Mouse (Mus musculus): ENCODE data around the gene Itk. TPM values are rescaled to one million over a fixed set of nuclear protein-coding genes. Genes with fewer than 3 reads are reported as not detected.
A peak's percentile ranks its signal among the peaks of the same experiment; 100 is the strongest.

The Itk gene
- polyA plus RNA-seq, 1 experiment from 2014 or later: not detected

DNA sequence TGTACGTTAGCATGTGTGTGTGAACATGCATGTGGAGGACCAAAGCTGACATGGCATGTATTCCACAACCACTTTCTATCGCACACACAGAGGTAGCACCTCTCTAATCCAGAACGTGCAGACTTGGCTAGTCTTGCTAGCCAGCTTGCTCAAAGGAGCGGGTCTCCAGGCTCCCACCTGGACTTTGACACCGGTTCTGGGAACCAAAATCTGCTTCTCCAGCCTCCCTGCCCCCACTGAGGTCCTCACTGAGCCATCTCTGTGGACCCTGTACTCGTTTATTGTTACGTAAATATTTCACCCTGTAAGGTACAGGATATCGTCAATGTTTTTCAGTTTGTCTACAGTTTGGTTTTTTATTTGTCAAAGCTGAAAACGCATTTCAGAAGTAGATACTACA is 86.8 kb downstream of the Itk start:
- 90% methylated on average over 9 of the region's 9 CpGs for WGBS
- Histone ChIP-seq H3K4me3 (ENCODE audit: low read depth, low read length) (no peak overlapping the region), H3K27ac (ENCODE audit: low read depth, low read length) (no peak overlapping the region), H3K27me3 (ENCODE audit: control insufficient read depth, insufficient read depth, low read length) (no peaks in the 10 kb centered on the region), H3K36me3 (ENCODE audit: control insufficient read depth, insufficient read depth, low read length) (no peaks in the 10 kb centered on the region), H3K4me2 (replicated peaks; ENCODE audit: low read depth, low read length) (no peak overlapping the region), H3K4me1 (replicated peaks; ENCODE audit: control insufficient read depth, insufficient read depth, low read length) (no peaks in the 10 kb centered on the region), H3K9me3 (ENCODE audit: control insufficient read depth, low read length) (no peaks in the 10 kb centered on the region), H3K9ac (ENCODE audit: low read depth, low read length) (no peak overlapping the region)
- DNase-seq (ENCODE audit: low spot score): no peak
- ATAC-seq (ENCODE audit: low FRiP score): no peak

- Histone ChIP-seq H3K4me1 (replicated peaks; ENCODE audit: control insufficient read depth, insufficient read depth, low read length) (no peaks in the 10 kb centered on the region), H3K9me3 (ENCODE audit: control insufficient read depth, low read length) (no peaks in the 10 kb centered on the region), H3K9ac (ENCODE audit: low read depth, low read length) (no peak overlapping the region), H3K27ac (ENCODE audit: low read depth, low read length) (no peak overlapping the region), H3K27me3 (ENCODE audit: control insufficient read depth, insufficient read depth, low read length) (no peaks in the 10 kb centered on the region), H3K4me2 (replicated peaks; ENCODE audit: low read depth, low read length) (no peak overlapping the region), H3K4me3 (ENCODE audit: low read depth, low read length) (no peak overlapping the region), H3K36me3 (ENCODE audit: control insufficient read depth, insufficient read depth, low read length) (no peaks in the 10 kb centered on the region)
- no peak for DNase-seq (ENCODE audit: low spot score)
- WGBS: 89% methylated on average over 23 of the region's 23 CpGs
- no peak for ATAC-seq (ENCODE audit: low FRiP score)
Observed at GRCm38 (mm10) chr11:46301579-46302248, 87.6 kb downstream of the Itk start.

- no peak for ATAC-seq (ENCODE audit: low FRiP score)
- no peak overlapping the region for H3K9ac ChIP-seq (ENCODE audit: low read depth, low read length)
- no peaks in the 10 kb centered on the region for H3K4me1 ChIP-seq (replicated peaks; ENCODE audit: control insufficient read depth, insufficient read depth, low read length)
- no peak overlapping the region for H3K27ac ChIP-seq (ENCODE audit: low read depth, low read length)
- no peak overlapping the region for H3K4me3 ChIP-seq (ENCODE audit: low read depth, low read length)
- H3K36me3 ChIP-seq (ENCODE audit: control insufficient read depth, insufficient read depth, low read length): no peaks in the 10 kb centered on the region
- no peaks in the 10 kb centered on the region for H3K9me3 ChIP-seq (ENCODE audit: control insufficient read depth, low read length)
- WGBS: 87% methylated on average over 6 of the region's 6 CpGs
- no peak overlapping the region for H3K4me2 ChIP-seq (replicated peaks; ENCODE audit: low read depth, low read length)
- no peak for DNase-seq (ENCODE audit: low spot score)
- H3K27me3 ChIP-seq (ENCODE audit: control insufficient read depth, insufficient read depth, low read length): no peaks in the 10 kb centered on the region
Observed at GRCm38 (mm10) chr11:46299901-46300300, 89.4 kb downstream of the Itk start.

GRCm38 (mm10) chr11:46298889-46299785 is 90.2 kb downstream of the Itk start:
- Histone ChIP-seq H3K4me3 (ENCODE audit: low read depth, low read length) (no peak overlapping the region), H3K4me2 (replicated peaks; ENCODE audit: low read depth, low read length) (no peak overlapping the region), H3K9ac (ENCODE audit: low read depth, low read length) (no peak overlapping the region), H3K36me3 (ENCODE audit: control insufficient read depth, insufficient read depth, low read length) (no peaks in the 10 kb centered on the region), H3K4me1 (replicated peaks; ENCODE audit: control insufficient read depth, insufficient read depth, low read length) (no peaks in the 10 kb centered on the region), H3K27me3 (ENCODE audit: control insufficient read depth, insufficient read depth, low read length) (no peaks in the 10 kb centered on the region), H3K27ac (ENCODE audit: low read depth, low read length) (no peak overlapping the region), H3K9me3 (ENCODE audit: control insufficient read depth, low read length) (no peaks in the 10 kb centered on the region)
- 73% methylated on average over 13 of the region's 13 CpGs for WGBS
- no peak for DNase-seq (ENCODE audit: low spot score)
- ATAC-seq (ENCODE audit: low FRiP score): no peak

GRCm38 (mm10) chr11:46294390-46294789 is 94.9 kb downstream of the Itk start:
- no peaks in the 10 kb centered on the region for H3K27me3 ChIP-seq (ENCODE audit: control insufficient read depth, insufficient read depth, low read length)
- no peak for ATAC-seq (ENCODE audit: low FRiP score)
- no peak overlapping the region for H3K9ac ChIP-seq (ENCODE audit: low read depth, low read length)
- H3K27ac ChIP-seq (ENCODE audit: low read depth, low read length): no peak overlapping the region
- no peak overlapping the region for H3K4me3 ChIP-seq (ENCODE audit: low read depth, low read length)
- peaks cover 2% of the 10 kb centered on the region; the same call in 1 of the 2 replicates for H3K36me3 ChIP-seq (ENCODE audit: control insufficient read depth, insufficient read depth, low read length)
- DNase-seq (ENCODE audit: low spot score): no peak
- 77% methylated on average over 11 of the region's 11 CpGs for WGBS
- no peaks in the 10 kb centered on the region for H3K4me1 ChIP-seq (replicated peaks; ENCODE audit: control insufficient read depth, insufficient read depth, low read length)
- H3K9me3 ChIP-seq (ENCODE audit: control insufficient read depth, low read length): no peaks in the 10 kb centered on the region
- no peak overlapping the region for H3K4me2 ChIP-seq (replicated peaks; ENCODE audit: low read depth, low read length)

DNA sequence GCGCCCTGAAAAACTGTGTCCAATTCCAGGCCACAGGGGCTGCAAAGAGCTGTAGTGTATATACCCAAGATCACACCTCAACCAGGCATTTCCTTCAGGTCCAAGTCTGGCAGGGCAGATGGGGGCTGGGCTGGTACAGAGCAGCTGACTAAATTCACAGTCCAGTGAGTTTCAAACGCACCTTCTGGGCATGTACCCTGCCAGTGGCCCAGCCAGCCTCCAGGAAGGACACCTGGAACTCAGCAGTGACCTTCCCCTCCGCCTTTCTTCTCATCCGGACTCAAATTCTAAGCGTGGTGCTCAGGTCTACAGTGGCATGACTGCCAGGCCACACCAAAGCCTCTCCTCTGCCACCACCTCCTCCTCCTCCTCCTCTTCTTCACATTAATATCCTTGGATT is 95.8 kb downstream of the Itk start:
- H3K4me3 ChIP-seq (ENCODE audit: low read depth, low read length): no peak overlapping the region
- no peak overlapping the region for H3K4me2 ChIP-seq (replicated peaks; ENCODE audit: low read depth, low read length)
- H3K36me3 ChIP-seq (ENCODE audit: control insufficient read depth, insufficient read depth, low read length): peaks cover 2% of the 10 kb centered on the region; the same call in 1 of the 2 replicates
- DNase-seq (ENCODE audit: low spot score) (no peak), ATAC-seq (ENCODE audit: low FRiP score) (no peak)
- H3K9ac ChIP-seq (ENCODE audit: low read depth, low read length): no peak overlapping the region
- 90% methylated on average over 5 of the region's 5 CpGs for WGBS
- no peak overlapping the region for H3K27ac ChIP-seq (ENCODE audit: low read depth, low read length)
- H3K9me3 ChIP-seq (ENCODE audit: control insufficient read depth, low read length): no peaks in the 10 kb centered on the region
- no peaks in the 10 kb centered on the region for H3K4me1 ChIP-seq (replicated peaks; ENCODE audit: control insufficient read depth, insufficient read depth, low read length)
- no peaks in the 10 kb centered on the region for H3K27me3 ChIP-seq (ENCODE audit: control insufficient read depth, insufficient read depth, low read length)

DNA sequence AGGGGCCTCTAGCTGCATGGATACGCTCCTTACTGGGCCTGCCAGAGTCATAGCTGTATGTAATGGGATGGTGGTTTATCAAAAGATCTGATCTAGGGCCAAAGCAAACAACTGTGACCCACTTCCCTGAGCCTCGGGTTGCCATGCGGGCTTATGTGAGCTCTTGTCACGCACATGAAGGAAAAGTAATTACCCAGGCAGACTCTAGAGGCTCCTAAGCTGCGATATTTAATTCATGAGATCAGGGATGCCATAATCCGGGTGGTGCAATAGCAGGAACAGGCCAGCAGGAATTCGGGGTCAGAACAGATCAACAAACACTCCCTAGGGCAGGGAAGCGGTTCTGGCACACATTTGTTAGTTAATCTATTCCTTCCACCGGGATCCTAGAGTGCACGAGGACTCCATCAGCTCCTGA is 98.3 kb downstream of the Itk start:
- peak; percentile 51 for DNase-seq (ENCODE audit: low spot score)
- Histone ChIP-seq H3K4me1 (replicated peaks; ENCODE audit: control insufficient read depth, insufficient read depth, low read length) (no peaks in the 10 kb centered on the region), H3K36me3 (ENCODE audit: control insufficient read depth, insufficient read depth, low read length) (peaks cover 2% of the 10 kb centered on the region; the same call in 1 of the 2 replicates), H3K9ac (ENCODE audit: low read depth, low read length) (no peak overlapping the region), H3K27ac (ENCODE audit: low read depth, low read length) (no peak overlapping the region), H3K4me3 (ENCODE audit: low read depth, low read length) (no peak overlapping the region), H3K9me3 (ENCODE audit: control insufficient read depth, low read length) (no peaks in the 10 kb centered on the region), H3K27me3 (ENCODE audit: control insufficient read depth, insufficient read depth, low read length) (no peaks in the 10 kb centered on the region), H3K4me2 (replicated peaks; ENCODE audit: low read depth, low read length) (no peak overlapping the region)
- peak; percentile 84 for ATAC-seq (ENCODE audit: low FRiP score)
- WGBS: 33% methylated on average over 10 of the region's 10 CpGs

- Histone ChIP-seq H3K9me3 (ENCODE audit: control insufficient read depth, low read length) (no peaks in the 10 kb centered on the region), H3K4me3 (ENCODE audit: low read depth, low read length) (no peak overlapping the region), H3K36me3 (ENCODE audit: control insufficient read depth, insufficient read depth, low read length) (peaks cover 2% of the 10 kb centered on the region; the same call in 1 of the 2 replicates), H3K27ac (ENCODE audit: low read depth, low read length) (no peak overlapping the region), H3K4me1 (replicated peaks; ENCODE audit: control insufficient read depth, insufficient read depth, low read length) (no peaks in the 10 kb centered on the region), H3K27me3 (ENCODE audit: control insufficient read depth, insufficient read depth, low read length) (no peaks in the 10 kb centered on the region), H3K9ac (ENCODE audit: low read depth, low read length) (no peak overlapping the region), H3K4me2 (replicated peaks; ENCODE audit: low read depth, low read length) (no peak overlapping the region)
- no peak for ATAC-seq (ENCODE audit: low FRiP score)
- 85% methylated on average over 9 of the region's 9 CpGs for WGBS
- no peak for DNase-seq (ENCODE audit: low spot score)
Observed at GRCm38 (mm10) chr11:46289561-46289960, 99.8 kb downstream of the Itk start.

All from hindbrain, embryonic 11.5 days (tissue).